14 mouse cellular contexts compared by ENCODE assay signal in the genomic region with DNA sequence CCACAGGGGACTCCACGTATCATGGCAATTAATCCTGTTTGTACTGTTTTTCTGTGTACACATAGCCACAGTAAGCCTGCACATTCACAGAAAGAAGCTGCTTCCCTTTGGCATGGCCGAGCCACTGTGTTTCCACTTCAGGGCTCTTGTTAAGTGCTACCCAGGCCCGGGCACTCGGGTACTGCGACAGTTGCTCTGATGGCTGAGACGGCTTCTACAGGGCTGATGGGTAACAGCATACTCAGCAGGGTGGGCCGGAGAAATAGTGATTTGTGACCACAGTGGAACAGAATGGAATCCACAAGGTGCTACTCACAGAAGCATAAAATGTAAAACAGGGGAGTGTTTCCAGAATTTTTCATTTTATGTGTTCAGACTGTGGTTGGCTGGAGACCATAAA. TPM values are rescaled to one million over a fixed set of nuclear protein-coding genes. Genes with fewer than 3 reads are reported as not detected.
DNase-seq lines count a peak whose midpoint lies in the region; ATAC-seq and TF ChIP-seq lines count a peak whose summit lies in the region.
"Had no signal": no experiment of that assay in that cellular context is flagged by ENCODE, and none has a peak within 500 bp of the region (broad histone marks: within the 10 kb centered on the region; RNA-seq: fewer than 3 reads in every experiment).

No protein-coding gene starts in this region.

- no peak for TF ChIP-seq POLR2A in limb, embryonic 14.5 days (IDR thresholded peaks at IDR 0.05; ENCODE audit: borderline replicate concordance, extremely low read depth, insufficient read depth, insufficient read length)

- no peak for DNase-seq in forebrain, embryonic 14.5 days (ENCODE audit: low spot score)
- no peak for DNase-seq in limb, embryonic 10.5 days (ENCODE audit: low spot score)
- DNase-seq in limb, embryonic 14.5 days (ENCODE audit: low spot score) = peak; percentile 22
- DNase-seq in stomach, postnatal 0 days (ENCODE audit: low spot score) = peak; percentile 18
- no peak for DNase-seq in embryo, embryonic 9.5 days (ENCODE audit: extremely low spot score)
- DNase-seq: cerebellum, adult 11 months; embryo, embryonic 11 days; gastrocnemius, postnatal 25 days; heart, postnatal 14 days; thymus, adult 2 months had no signal

- TF ChIP-seq CTCF in stomach, postnatal 0 days (IDR thresholded peaks at IDR 0.05; ENCODE audit: low read depth) = no peak

- H3K9me3 ChIP-seq in forebrain, embryonic 14.5 days (replicated peaks; ENCODE audit: control insufficient read depth, low read length) = no peaks in the 10 kb centered on the region
- H3K9me3 ChIP-seq in forebrain, embryonic 16.5 days (ENCODE audit: control insufficient read depth, low read length) = no peaks in the 10 kb centered on the region
- H3K9me3 ChIP-seq in limb, embryonic 12.5 days = no peaks in the 10 kb centered on the region
- H3K9me3 ChIP-seq in limb, embryonic 10.5 days (replicated peaks) = no peaks in the 10 kb centered on the region
- H3K9me3 ChIP-seq in limb, embryonic 14.5 days (ENCODE audit: control insufficient read depth, low read length) = no peaks in the 10 kb centered on the region
- no peaks in the 10 kb centered on the region for H3K9me3 ChIP-seq in stomach, postnatal 0 days (ENCODE audit: control insufficient read depth, low read length)

- no peak for TF ChIP-seq EP300 in stomach, postnatal 0 days (optimal IDR thresholded peaks at IDR 0.05)

- no peak overlapping the region; the same call in 1 of the 2 replicates for H3K9ac ChIP-seq in forebrain, embryonic 14.5 days (ENCODE audit: low read length)
- no peak overlapping the region for H3K9ac ChIP-seq in forebrain, embryonic 16.5 days (replicated peaks; ENCODE audit: low read depth, low read length)
- H3K9ac ChIP-seq in limb, embryonic 12.5 days (replicated peaks) = no peak overlapping the region
- H3K9ac ChIP-seq in limb, embryonic 14.5 days (ENCODE audit: low read depth, low read length, severe bottlenecking) = no peak overlapping the region
- H3K9ac ChIP-seq in stomach, postnatal 0 days (ENCODE audit: low read length) = no peak overlapping the region

- no peaks in the 10 kb centered on the region for H3K27me3 ChIP-seq in forebrain, embryonic 14.5 days (replicated peaks; ENCODE audit: control insufficient read depth, insufficient read depth, low read length)
- no peaks in the 10 kb centered on the region for H3K27me3 ChIP-seq in forebrain, embryonic 16.5 days (replicated peaks; ENCODE audit: control insufficient read depth, insufficient read depth, low read length)
- H3K27me3 ChIP-seq in limb, embryonic 12.5 days = no peaks in the 10 kb centered on the region
- no peaks in the 10 kb centered on the region for H3K27me3 ChIP-seq in limb, embryonic 10.5 days (ENCODE audit: low read depth, poor library complexity, severe bottlenecking)
- no peaks in the 10 kb centered on the region for H3K27me3 ChIP-seq in limb, embryonic 14.5 days (ENCODE audit: control insufficient read depth, insufficient read depth, low read length)
- no peaks in the 10 kb centered on the region for H3K27me3 ChIP-seq in stomach, postnatal 0 days (ENCODE audit: control insufficient read depth, insufficient read depth, low read length)

- ATAC-seq in forebrain, embryonic 14.5 days = no peak
- no peak for ATAC-seq in forebrain, embryonic 16.5 days
- no peak for ATAC-seq in limb, embryonic 12.5 days (ENCODE audit: insufficient number of reproducible peaks, insufficient read depth, low FRiP score, low TSS enrichment, low read depth)
- no peak for ATAC-seq in limb, embryonic 14.5 days (ENCODE audit: low FRiP score, low read depth)
- ATAC-seq in stomach, postnatal 0 days (ENCODE audit: low FRiP score, low TSS enrichment) = no peak

- peak overlapping the region; percentile 46; the same call in 1 of the 2 replicates for H3K27ac ChIP-seq in forebrain, embryonic 14.5 days (ENCODE audit: low read depth, low read length)
- no peak overlapping the region for H3K27ac ChIP-seq in forebrain, embryonic 16.5 days (ENCODE audit: low read length)
- H3K27ac ChIP-seq in limb, embryonic 12.5 days = peak overlapping the region; percentile 56; the same call in 1 of the 2 replicates
- no peak overlapping the region for H3K27ac ChIP-seq in limb, embryonic 10.5 days
- no peak overlapping the region for H3K27ac ChIP-seq in limb, embryonic 14.5 days (replicated peaks; ENCODE audit: low read depth, low read length)
- H3K27ac ChIP-seq in stomach, postnatal 0 days (replicated peaks) = no peak overlapping the region
- H3K27ac ChIP-seq: macrophage had no signal

- H3K36me3 ChIP-seq in forebrain, embryonic 14.5 days (ENCODE audit: control insufficient read depth, insufficient read depth, low read length) = no peaks in the 10 kb centered on the region
- no peaks in the 10 kb centered on the region for H3K36me3 ChIP-seq in forebrain, embryonic 16.5 days (ENCODE audit: control insufficient read depth, insufficient read depth)
- peaks cover 37% of the 10 kb centered on the region for H3K36me3 ChIP-seq in limb, embryonic 12.5 days
- peaks cover 19% of the 10 kb centered on the region for H3K36me3 ChIP-seq in limb, embryonic 10.5 days
- H3K36me3 ChIP-seq in limb, embryonic 14.5 days (ENCODE audit: control insufficient read depth, insufficient read depth, low read length) = peaks cover 17% of the 10 kb centered on the region
- H3K36me3 ChIP-seq in stomach, postnatal 0 days (ENCODE audit: control insufficient read depth, insufficient read depth, low read length) = no peaks in the 10 kb centered on the region

- no peak overlapping the region for H3K4me3 ChIP-seq in forebrain, embryonic 14.5 days (ENCODE audit: low read depth, low read length)
- H3K4me3 ChIP-seq in forebrain, embryonic 16.5 days (replicated peaks; ENCODE audit: low read length) = no peak overlapping the region
- H3K4me3 ChIP-seq in limb, embryonic 12.5 days (replicated peaks) = no peak overlapping the region
- H3K4me3 ChIP-seq in limb, embryonic 10.5 days = no peak overlapping the region
- H3K4me3 ChIP-seq in limb, embryonic 14.5 days (replicated peaks; ENCODE audit: low read length) = no peak overlapping the region
- no peak overlapping the region for H3K4me3 ChIP-seq in stomach, postnatal 0 days (ENCODE audit: low read depth, low read length)
- H3K4me3 ChIP-seq: myocyte had no signal

- peaks cover 8% of the 10 kb centered on the region; the same call in 1 of the 2 replicates for H3K4me1 ChIP-seq in forebrain, embryonic 14.5 days (ENCODE audit: control insufficient read depth, insufficient read depth, low read length)
- peaks cover 17% of the 10 kb centered on the region for H3K4me1 ChIP-seq in forebrain, embryonic 16.5 days (replicated peaks; ENCODE audit: control insufficient read depth, insufficient read depth, low read length)
- H3K4me1 ChIP-seq in limb, embryonic 12.5 days (replicated peaks) = peaks cover 9% of the 10 kb centered on the region; the same call in 1 of the 2 replicates
- 0 out of 2 replicates have a peak, but pooled peaks cover 3% of the 10 kb centered on the region for H3K4me1 ChIP-seq in limb, embryonic 10.5 days
- H3K4me1 ChIP-seq in limb, embryonic 14.5 days (ENCODE audit: control insufficient read depth, insufficient read depth, low read length) = peaks cover 12% of the 10 kb centered on the region
- H3K4me1 ChIP-seq in stomach, postnatal 0 days (replicated peaks; ENCODE audit: control insufficient read depth, insufficient read depth) = no peaks in the 10 kb centered on the region

- H3K4me2 ChIP-seq in forebrain, embryonic 14.5 days (ENCODE audit: low read length) = no peak overlapping the region
- no peak overlapping the region for H3K4me2 ChIP-seq in forebrain, embryonic 16.5 days (ENCODE audit: low read length)
- no peak overlapping the region for H3K4me2 ChIP-seq in limb, embryonic 12.5 days
- H3K4me2 ChIP-seq in limb, embryonic 14.5 days (replicated peaks; ENCODE audit: low read depth, low read length, severe bottlenecking) = no peak overlapping the region
- H3K4me2 ChIP-seq in stomach, postnatal 0 days (replicated peaks; ENCODE audit: low read depth) = no peak overlapping the region

- WGBS in forebrain, embryonic 14.5 days = 71% methylated on average over 7 of the region's 7 CpGs
- 66% methylated on average over 7 of the region's 7 CpGs for WGBS in forebrain, embryonic 16.5 days
- 81% methylated on average over 7 of the region's 7 CpGs for WGBS in limb, embryonic 12.5 days
- WGBS in limb, embryonic 10.5 days = 92% methylated on average over 7 of the region's 7 CpGs
- 59% methylated on average over 7 of the region's 7 CpGs for WGBS in limb, embryonic 14.5 days
- WGBS in stomach, postnatal 0 days = 87% methylated on average over 7 of the region's 7 CpGs

RNA-seq across cellular contexts. Expression of a gene that starts 45.7 kb away (rescaled TPM):
- 131 and 163 TPM in 2 replicates for polyA plus RNA-seq in forebrain, embryonic 14.5 days (2014; fragmentation: Nextera tagmentation; extraction: Ambion mirVana)
- polyA plus RNA-seq in forebrain, embryonic 16.5 days (2015; fragmentation: Nextera tagmentation; extraction: Ambion mirVana) = 172 and 179 TPM in 2 replicates
- 19.6 and 21.2 TPM in 2 replicates for polyA plus RNA-seq in limb, embryonic 12.5 days (2016; fragmentation: Nextera tagmentation; extraction: Ambion mirVana)
- polyA plus RNA-seq in limb, embryonic 10.5 days (2016; fragmentation: Nextera tagmentation; extraction: Ambion mirVana) = 11.1 and 14.3 TPM in 2 replicates
- polyA plus RNA-seq in limb, embryonic 14.5 days (2012; rRNA removed) = 46.1 and 46.9 TPM in 2 replicates
- polyA plus RNA-seq in limb, embryonic 14.5 days (2014; fragmentation: Nextera tagmentation; extraction: Ambion mirVana) = 31.6 and 33.3 TPM in 2 replicates
- polyA plus RNA-seq in stomach, postnatal 0 days (2015; fragmentation: Nextera tagmentation; extraction: Ambion mirVana) = 9.1 and 9.9 TPM in 2 replicates

Comparison
In these comparisons a context has a peak if more than half of its experiments do, and no peak if none do; other contexts are left out.
1. DNase-seq: peak in limb, embryonic 14.5 days (single experiment) and stomach, postnatal 0 days (single experiment); none in forebrain, embryonic 14.5 days (single experiment), limb, embryonic 10.5 days (single experiment) and embryo, embryonic 9.5 days (single experiment).
2. H3K27ac ChIP-seq: peak in forebrain, embryonic 14.5 days (single experiment) and limb, embryonic 12.5 days (single experiment); none in forebrain, embryonic 16.5 days (single experiment), limb, embryonic 10.5 days (single experiment), limb, embryonic 14.5 days (single experiment) and stomach, postnatal 0 days (single experiment).